Mouse (Mus musculus) myocyte (in vitro differentiated cells): ENCODE measurements around the gene Rgs6.

Experiments
- CEBPB ChIP-seq: IDR thresholded peaks from 2 replicates; pipeline ENCODE4 v1.6.1; 2011; ENCODE audit warnings: mild to moderate bottlenecking, moderate library complexity; ENCODE audit not compliant: poor library complexity, insufficient read depth, severe bottlenecking
- E2F4 ChIP-seq: IDR thresholded peaks from one replicate; pipeline ENCODE4 v1.6.1; 2011; ENCODE audit warnings: mild to moderate bottlenecking, control low read depth, moderate library complexity; ENCODE audit not compliant: insufficient read depth
- MAX ChIP-seq: IDR thresholded peaks from one replicate; pipeline ENCODE4 v1.6.1; 2011; ENCODE audit warnings: low read depth, mild to moderate bottlenecking, control low read depth
- MYOD1 ChIP-seq, 3 experiments: IDR thresholded peaks; one replicate each; pipeline ENCODE4 v1.6.1; 2011; ENCODE audit warnings: control low read depth in 2 of 3, low read depth in 2 of 3, mild to moderate bottlenecking in 2 of 3, moderate library complexity in 1 of 3; ENCODE audit not compliant: insufficient read length in 2 of 3, control insufficient read depth in 1 of 3
- MYOG ChIP-seq, 3 experiments: IDR thresholded peaks; one replicate each; pipeline ENCODE4 v1.6.1; 2011; ENCODE audit warnings: control low read depth in 2 of 3, low read depth in 2 of 3, mild to moderate bottlenecking in 2 of 3; ENCODE audit not compliant: insufficient read length in 2 of 3, control insufficient read depth in 1 of 3, insufficient read depth in 1 of 3
- POLR2A ChIP-seq: IDR thresholded peaks from one replicate; pipeline ENCODE4 v1.6.1; 2011; ENCODE audit warnings: low read depth, mild to moderate bottlenecking, control low read depth, moderate library complexity; ENCODE audit not compliant: insufficient read length
- POLR2AphosphoS2 ChIP-seq: IDR thresholded peaks from one replicate; pipeline ENCODE4 v1.6.1; 2011; ENCODE audit warnings: low read depth, control low read depth; ENCODE audit not compliant: insufficient read length
- SRF ChIP-seq: IDR thresholded peaks from one replicate; pipeline ENCODE4 v1.6.1; 2011; ENCODE audit warnings: low read depth; ENCODE audit not compliant: control insufficient read depth, insufficient read length
- TCF12 ChIP-seq: IDR thresholded peaks from one replicate; pipeline ENCODE4 v1.6.1; 2011; ENCODE audit warnings: mild to moderate bottlenecking, control low read depth; ENCODE audit not compliant: poor library complexity, insufficient read depth, severe bottlenecking
- TCF3 ChIP-seq: IDR thresholded peaks from one replicate; pipeline ENCODE4 v1.6.1; 2011; ENCODE audit warnings: low read depth, control low read depth; ENCODE audit not compliant: insufficient read length
- USF1 ChIP-seq: IDR thresholded peaks from one replicate; pipeline ENCODE4 v1.6.1; 2011; ENCODE audit warnings: low read depth, mild to moderate bottlenecking, control low read depth, moderate library complexity

DNA sequence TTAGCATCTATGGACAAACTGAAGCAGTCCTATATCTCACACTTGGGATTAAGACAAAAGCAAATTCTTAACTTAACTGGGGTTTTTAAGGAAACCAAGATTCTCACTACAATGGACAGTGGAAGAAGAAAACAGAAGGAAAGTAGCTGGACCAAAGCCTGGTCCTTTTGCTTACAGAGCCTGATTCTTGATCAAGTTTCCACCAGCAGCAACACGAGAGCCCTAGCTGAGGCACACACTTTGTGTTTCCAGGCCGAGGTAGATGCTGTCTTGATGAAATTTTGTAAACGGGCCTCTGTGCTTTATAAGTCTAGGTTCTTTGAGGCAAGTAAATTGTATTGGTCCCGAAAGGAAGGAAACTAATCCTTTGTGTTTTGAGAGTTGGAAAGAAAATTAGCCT lies 14.7 kb downstream of the Rgs6 start:
- TF ChIP-seq USF1 (no peak), POLR2A (no peak), MYOD1 (IDR thresholded peaks at IDR 0.05; ENCODE audit: control insufficient read depth in 1 of 3, insufficient read length in 2 of 3, low read depth in 2 of 3) (no peak), SRF (no peak), TCF3 (no peak), TCF12 (no peak), POLR2AphosphoS2 (no peak), MAX (no peak), E2F4 (no peak), MYOG (IDR thresholded peaks at IDR 0.05; ENCODE audit: control insufficient read depth in 1 of 3, insufficient read depth in 1 of 3, insufficient read length in 2 of 3, low read depth in 2 of 3) (no peak), CEBPB (no peak)
